Mouse (Mus musculus) embryonic fibroblast, embryonic 13.5 days (primary cell): ENCODE measurements at regions not wholly inside any gene's neighbourhood (a gene's known extent, or its start where the extent isn't known, plus 50 kb on each side); places are given as distances from the start of the nearest gene placed in this dataset.

ENCODE experiments used
- H3K27ac ChIP-seq: 2 replicates; pipeline ENCODE4 v1.5.1; 2012; ENCODE audit warnings: low read length, control low read depth, inconsistent platforms; ENCODE audit not compliant: insufficient read depth
- H3K4me1 ChIP-seq: 2 replicates; pipeline ENCODE4 v1.6.1; 2011; ENCODE audit warnings: low read length; ENCODE audit not compliant: control insufficient read depth, insufficient read depth
- H3K4me3 ChIP-seq: 2 replicates; pipeline ENCODE4 v1.5.1; 2011; ENCODE audit warnings: mild to moderate bottlenecking, control low read depth, low read length; ENCODE audit not compliant: insufficient read depth
- CTCF ChIP-seq: IDR thresholded peaks from 2 replicates; pipeline ENCODE4 v1.5.1; 2011; ENCODE audit warnings: mild to moderate bottlenecking, control low read depth, low read length, moderate library complexity, borderline replicate concordance; ENCODE audit not compliant: insufficient read depth
- POLR2A ChIP-seq: IDR thresholded peaks from 2 replicates; pipeline ENCODE4 v1.6.1; 2011; ENCODE audit warnings: low read depth, mild to moderate bottlenecking, control low read depth, low read length, moderate library complexity

DNA sequence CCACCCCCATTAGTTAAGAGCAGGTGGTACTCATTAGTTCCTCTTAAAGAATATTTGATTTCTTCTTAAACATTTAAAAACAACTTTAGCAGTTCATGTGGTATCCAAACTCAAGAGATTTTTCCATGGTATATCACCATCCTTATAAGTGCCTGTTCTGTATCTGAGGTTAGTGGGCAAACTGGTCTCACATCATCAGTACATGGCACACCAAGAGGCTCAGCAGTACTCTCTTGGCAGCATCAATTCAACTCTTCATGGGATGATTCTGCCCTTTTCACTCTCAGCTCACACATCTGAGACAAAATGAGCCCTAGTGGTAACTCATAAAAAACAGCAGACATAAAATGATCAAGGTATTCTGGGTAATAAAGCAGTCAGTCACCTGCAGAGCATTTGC, 282.6 kb upstream of the Gm10192 start:
- Histone ChIP-seq H3K4me1 (no peaks in the 10 kb centered on the region), H3K4me3 (no peak overlapping the region), H3K27ac (no peak overlapping the region)
- no peak for TF ChIP-seq CTCF
- no peak for TF ChIP-seq POLR2A

DNA sequence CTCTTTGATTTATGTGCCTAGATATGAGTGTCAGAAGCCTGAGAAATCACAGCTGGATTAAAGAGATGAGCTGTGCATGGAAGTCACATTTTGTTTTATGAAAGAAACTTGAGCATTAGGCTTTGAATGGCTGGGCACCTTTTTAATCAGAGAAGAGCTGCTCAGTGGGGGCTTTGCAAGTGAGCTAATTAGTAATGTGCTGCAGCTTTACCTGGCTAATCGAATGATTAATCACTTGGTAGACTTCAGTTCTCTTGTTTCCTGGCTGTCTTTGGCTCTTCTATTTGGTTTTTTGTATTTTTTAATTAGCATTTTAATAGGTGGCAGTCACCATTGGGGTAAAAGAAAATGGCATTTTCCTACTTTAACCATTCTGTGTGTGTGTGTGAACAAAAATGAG, 278.2 kb upstream of the Gm10192 start:
- H3K27ac ChIP-seq: no peak overlapping the region
- H3K4me1 ChIP-seq: no peaks in the 10 kb centered on the region
- TF ChIP-seq CTCF: no peak
- TF ChIP-seq POLR2A: no peak
- no peak overlapping the region for H3K4me3 ChIP-seq

DNA sequence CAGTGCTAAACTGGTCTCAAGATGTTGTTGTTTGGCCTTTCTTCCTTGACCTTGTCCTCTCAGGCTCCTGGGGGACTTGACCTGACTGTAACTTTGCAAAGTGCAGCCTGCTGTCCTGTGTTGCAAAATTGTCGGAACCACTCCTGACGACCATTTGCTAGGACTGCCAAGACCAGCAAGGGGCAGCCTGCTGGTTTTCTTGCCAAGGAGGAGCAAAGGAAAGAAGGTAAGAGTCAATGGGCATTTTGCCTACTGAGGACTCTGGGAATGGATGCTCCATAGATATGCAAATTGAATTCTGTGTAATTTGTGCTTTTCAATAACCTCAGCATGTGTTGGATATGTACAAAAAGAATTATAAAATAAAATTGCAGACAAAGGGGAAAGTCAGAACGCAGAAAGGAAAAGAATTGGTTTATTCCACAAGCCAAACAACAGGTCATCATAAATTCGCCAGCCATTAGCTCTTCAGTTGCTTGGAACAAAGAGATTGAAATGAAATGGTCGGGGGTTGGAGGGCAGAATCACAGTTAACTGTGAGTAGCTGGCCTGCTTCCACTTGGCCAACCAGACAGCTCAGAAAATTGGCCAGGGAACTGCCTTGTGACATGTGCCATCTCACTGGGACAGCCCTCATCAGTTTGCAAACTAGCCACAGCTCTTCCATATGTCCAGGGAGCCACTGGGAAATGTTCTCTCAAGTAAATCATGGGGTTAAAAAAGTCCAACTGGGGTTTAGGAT, 256.5 kb upstream of the Gm10192 start:
- Histone ChIP-seq H3K27ac (no peak overlapping the region), H3K4me1 (no peaks in the 10 kb centered on the region), H3K4me3 (no peak overlapping the region)
- no peak for TF ChIP-seq POLR2A
- TF ChIP-seq CTCF: no peak

DNA sequence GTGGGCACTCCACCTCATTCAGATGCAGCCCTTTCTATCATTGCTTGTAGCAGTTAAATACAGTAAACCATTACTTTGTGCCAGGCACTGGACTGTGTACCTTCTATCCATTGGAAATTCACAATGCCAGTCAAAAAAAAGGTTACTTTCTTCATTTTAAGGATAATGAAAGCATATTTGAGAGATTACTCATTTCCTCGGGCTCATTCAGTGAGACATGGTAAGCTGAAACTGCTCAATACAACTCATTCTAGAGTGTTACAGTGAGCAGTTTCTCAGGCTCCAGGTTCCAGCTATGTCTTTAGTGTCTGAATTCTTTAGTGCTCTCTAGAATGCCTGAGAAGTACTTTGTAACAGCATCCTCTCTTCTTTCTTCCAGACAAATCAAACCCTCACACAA, 249.7 kb upstream of the Gm10192 start:
- H3K4me3 ChIP-seq: no peak overlapping the region
- H3K27ac ChIP-seq: peak overlapping the region; percentile 94
- TF ChIP-seq CTCF (no peak), POLR2A (no peak)
- H3K4me1 ChIP-seq: peaks cover 3% of the 10 kb centered on the region

DNA sequence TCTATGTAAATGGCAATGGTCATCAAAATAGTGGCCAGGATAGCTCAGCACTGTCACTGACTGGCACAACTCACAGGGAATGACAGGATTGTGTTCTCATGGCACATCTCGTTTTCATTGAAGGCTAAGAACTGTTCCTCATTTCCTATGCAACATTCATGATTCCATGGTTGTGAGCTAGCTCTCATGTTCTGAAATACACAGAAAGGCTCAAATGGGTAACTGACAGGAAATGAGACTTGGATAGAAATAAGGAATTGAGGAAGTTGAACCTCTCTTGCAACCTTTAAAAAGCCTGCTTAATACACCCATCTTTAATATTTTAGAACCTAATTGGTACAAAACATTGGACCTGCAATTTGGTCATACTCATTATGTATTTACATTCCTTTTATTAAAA, 249.1 kb upstream of the Gm10192 start:
- no peak for TF ChIP-seq POLR2A
- TF ChIP-seq CTCF: no peak
- Histone ChIP-seq H3K4me3 (no peak overlapping the region), H3K4me1 (peaks cover 3% of the 10 kb centered on the region), H3K27ac (no peak overlapping the region)

DNA sequence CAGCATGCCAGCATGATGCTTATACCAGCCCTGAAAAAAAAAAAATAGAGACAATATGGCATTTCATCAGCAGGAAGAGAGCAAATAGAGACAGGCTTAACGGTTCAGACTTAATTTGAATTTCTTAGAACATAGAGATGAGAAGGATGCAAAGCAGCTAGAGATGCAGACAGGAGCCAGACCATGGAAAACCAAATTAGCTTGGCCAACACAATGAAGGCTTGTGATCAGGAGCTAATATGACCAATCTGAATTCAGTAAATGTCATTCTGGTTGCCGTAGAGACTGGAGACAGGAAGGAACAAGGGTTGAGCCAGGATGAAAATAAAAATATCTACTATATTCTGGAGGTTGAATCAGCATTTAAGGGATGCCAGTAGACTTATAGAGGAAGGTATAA, 248.3 kb upstream of the Gm10192 start:
- H3K4me3 ChIP-seq: no peak overlapping the region
- H3K27ac ChIP-seq: no peak overlapping the region
- H3K4me1 ChIP-seq: peaks cover 3% of the 10 kb centered on the region
- no peak for TF ChIP-seq CTCF
- no peak for TF ChIP-seq POLR2A

DNA sequence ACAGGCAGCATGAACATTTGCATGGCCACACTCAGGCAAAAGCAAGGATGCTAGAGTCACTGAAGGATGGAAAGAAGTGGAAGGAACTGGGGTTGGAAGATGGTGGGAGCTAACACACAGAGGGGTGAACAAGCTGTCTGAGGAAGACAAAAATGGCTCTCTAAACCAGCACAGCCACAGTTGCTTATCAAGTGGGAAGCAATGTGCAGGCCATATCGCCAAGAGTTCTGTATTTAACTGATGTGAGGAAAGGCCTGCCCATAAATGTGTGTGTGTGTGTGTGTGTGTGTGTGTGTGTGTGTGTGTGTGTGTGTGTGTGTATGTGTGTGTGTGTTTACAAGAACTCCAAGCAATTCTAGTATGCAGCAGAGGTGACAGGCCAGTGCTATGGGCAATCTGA, 236.9 kb upstream of the Gm10192 start:
- no peak for TF ChIP-seq CTCF
- no peak for TF ChIP-seq POLR2A
- H3K4me1 ChIP-seq: no peaks in the 10 kb centered on the region
- H3K4me3 ChIP-seq: no peak overlapping the region
- H3K27ac ChIP-seq: no peak overlapping the region

DNA sequence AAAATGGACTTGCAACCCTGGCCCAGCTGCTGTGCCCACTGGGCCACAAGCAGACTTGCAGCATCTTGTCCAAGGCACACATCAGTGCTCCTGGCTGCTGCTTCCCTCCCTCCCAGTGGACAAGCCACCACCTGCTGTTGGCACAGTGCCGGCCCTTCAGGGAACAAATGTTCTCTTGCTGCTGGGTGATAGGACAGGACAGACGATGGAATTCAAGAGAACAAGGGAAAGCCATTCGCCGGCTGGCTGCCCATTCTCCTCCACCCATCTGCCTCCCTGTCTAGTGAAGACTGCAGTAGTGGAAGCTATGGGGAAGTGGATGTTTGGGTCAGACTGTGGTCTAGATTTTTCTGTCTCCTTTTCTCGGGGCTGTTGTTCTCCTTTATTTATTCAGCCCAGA, 235.7 kb upstream of the Gm10192 start:
- Histone ChIP-seq H3K4me3 (no peak overlapping the region), H3K27ac (no peak overlapping the region), H3K4me1 (no peaks in the 10 kb centered on the region)
- TF ChIP-seq CTCF (no peak), POLR2A (no peak)

DNA sequence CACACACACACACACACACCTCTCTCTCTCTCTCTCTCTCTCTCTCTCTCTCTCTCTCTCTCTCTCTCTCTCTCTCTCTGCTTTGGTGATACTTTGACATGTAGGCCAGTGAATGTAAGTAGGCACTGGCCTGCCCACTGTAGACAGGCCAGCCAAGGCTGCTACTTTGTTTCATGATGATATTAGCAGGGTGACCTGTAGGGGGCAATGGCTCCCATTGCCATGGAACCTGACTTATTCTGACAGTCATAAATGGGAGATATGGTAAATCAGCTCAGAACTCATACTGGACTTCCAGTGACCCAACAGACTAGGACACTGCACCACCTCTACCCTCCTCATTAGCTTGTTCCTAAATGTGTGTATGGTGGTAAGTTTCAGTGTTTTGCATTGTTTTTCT, 235.0 kb upstream of the Gm10192 start:
- H3K4me3 ChIP-seq: no peak overlapping the region
- no peaks in the 10 kb centered on the region for H3K4me1 ChIP-seq
- no peak overlapping the region for H3K27ac ChIP-seq
- TF ChIP-seq POLR2A (no peak), CTCF (no peak)

DNA sequence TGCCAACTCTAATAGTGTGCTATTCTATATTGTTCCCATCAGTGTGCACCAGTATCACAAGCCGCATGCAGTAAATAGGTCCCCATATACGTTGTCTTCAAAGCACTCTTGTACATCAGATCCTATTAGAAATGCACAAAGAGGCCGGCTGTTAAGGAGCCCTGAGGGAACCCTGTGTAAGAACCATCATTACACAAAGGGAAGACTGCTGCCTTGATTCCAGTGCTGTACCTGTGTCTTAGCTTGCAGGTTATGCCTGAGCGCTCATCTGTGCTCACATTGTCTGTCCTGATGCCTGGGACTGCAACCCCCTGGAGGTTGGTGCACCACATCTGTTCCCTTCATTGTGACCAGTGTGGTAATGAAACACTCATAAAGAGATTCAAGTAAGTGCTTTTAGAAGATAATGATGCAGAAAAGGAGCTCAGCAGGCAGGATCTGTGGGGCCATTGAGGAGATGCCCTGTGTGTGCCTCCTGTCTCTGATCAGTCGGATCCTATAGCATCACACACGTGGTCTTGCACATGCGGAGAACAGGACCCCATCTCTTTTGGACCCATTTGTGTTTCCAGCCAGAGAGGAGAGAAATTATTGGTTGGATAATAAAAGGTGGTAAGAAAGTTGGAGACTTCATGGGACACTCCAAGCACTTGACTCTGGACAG, 225.8 kb upstream of the Gm10192 start:
- H3K4me3 ChIP-seq: no peak overlapping the region
- TF ChIP-seq CTCF: no peak
- TF ChIP-seq POLR2A: no peak

DNA sequence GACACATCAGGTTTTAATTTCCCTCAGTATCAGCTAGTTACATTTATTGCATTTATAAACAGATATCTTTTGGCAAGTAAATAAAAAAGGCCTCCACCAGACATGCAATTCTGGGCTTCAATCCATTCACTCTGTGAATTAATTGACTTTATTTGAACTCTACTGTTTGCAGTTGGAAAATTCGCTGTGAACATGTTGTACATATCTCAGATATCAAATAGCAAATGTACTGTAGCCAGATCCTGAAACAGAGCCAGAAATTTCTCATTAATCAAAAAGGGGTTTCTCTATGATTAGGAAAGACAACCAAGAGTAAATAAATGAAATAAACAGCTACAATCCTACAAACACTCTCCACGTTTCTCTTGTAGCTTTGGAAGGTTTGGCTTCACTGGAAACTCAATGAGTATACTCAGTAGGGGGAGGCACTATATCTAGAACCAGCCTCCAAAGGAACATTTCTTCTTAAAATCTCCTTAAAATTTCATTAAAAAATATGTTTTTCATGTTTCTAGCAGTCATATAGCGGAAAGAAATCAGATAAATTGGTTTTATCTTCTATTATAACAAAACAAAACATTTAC, 211.8 kb upstream of the Gm10192 start:
- no peak for TF ChIP-seq CTCF
- TF ChIP-seq POLR2A: no peak
- Histone ChIP-seq H3K27ac (no peak overlapping the region), H3K4me3 (no peak overlapping the region), H3K4me1 (no peaks in the 10 kb centered on the region)

More for the DNA sequence above, 225.8 kb upstream of the Gm10192 start:
- Histone ChIP-seq H3K27ac (no peak overlapping the region), H3K4me1 (no peaks in the 10 kb centered on the region)
